8 mouse cellular contexts compared by ENCODE assay signal in the genomic region with DNA sequence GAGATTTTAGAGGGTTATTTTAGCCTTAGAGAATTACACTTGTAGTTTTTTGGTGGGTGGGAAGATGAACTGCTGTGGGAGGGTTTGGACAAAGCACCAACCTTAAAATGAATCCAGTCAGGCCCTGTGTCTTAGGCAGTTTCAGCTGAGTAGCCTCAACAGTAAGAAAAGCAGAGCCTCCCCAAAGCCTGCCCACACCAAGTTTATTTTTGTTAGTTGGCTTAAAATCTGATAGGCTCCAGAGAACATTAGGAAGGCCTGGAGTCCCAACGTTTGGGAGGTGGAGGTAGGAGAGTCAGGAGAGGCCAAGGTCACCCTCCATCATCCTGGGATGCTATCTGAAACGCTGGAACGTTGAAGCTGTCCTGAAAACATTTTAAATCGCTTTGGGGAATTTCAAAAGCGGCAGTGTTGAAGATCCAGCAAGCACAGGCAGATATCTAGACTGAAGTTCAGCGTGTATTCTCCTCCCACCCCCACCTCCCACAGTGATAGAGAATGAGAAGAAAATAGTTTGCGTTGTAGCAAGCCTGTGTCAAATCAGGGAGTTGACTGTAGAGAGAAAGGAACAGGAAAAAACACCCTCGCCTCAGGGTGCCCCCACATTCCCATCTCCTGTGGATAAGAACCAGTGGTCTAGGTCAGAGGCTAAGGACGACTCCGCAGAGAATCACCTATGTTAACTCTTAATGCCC. TPM values are rescaled to one million over a fixed set of nuclear protein-coding genes. Genes with fewer than 3 reads are reported as not detected.
DNase-seq lines count a peak whose midpoint lies in the region; ATAC-seq and TF ChIP-seq lines count a peak whose summit lies in the region.

No protein-coding gene starts in this region.

- peak overlapping the region; percentile 84 for H3K4me2 ChIP-seq in limb, embryonic 15.5 days

- H3K4me3 ChIP-seq in heart, embryonic 10.5 days = peak overlapping the region; percentile 73
- H3K4me3 ChIP-seq in thymus, adult 2 months (ENCODE audit: control insufficient read depth, insufficient read depth, low read length) = peak overlapping the region; percentile 93
- peak overlapping the region; percentile 55 for H3K4me3 ChIP-seq in limb, embryonic 15.5 days

- no peak for TF ChIP-seq CTCF in thymus, adult 2 months (IDR thresholded peaks at IDR 0.05; ENCODE audit: borderline replicate concordance, control insufficient read depth, extremely low read depth, insufficient read depth, low read length, poor library complexity)

- H3K27me3 ChIP-seq in heart, embryonic 10.5 days (ENCODE audit: insufficient read depth, poor library complexity, severe bottlenecking) = peaks cover 17% of the 10 kb centered on the region
- H3K27me3 ChIP-seq in thymus, adult 2 months (ENCODE audit: control insufficient read depth, insufficient read depth, low read length) = no peaks in the 10 kb centered on the region
- H3K27me3 ChIP-seq in limb, embryonic 15.5 days = 0 out of 2 replicates have a peak, but pooled peaks cover 3% of the 10 kb centered on the region

- no peak for DNase-seq in heart, embryonic 10.5 days (ENCODE audit: low spot score)
- DNase-seq in heart, postnatal 25 days (ENCODE audit: low spot score) = no peak
- DNase-seq in thymus, adult 2 months = no peak
- no peak for DNase-seq in thymus, postnatal 0 days (ENCODE audit: low spot score)
- no peak for DNase-seq in yolk sac, embryonic 10.5 days (ENCODE audit: low spot score)
- no peak for DNase-seq in adrenal gland, postnatal 25 days
- DNase-seq in spleen, adult 18-20 months = no peak

- peak overlapping the region; percentile 89; the same call in 1 of the 2 replicates for H3K27ac ChIP-seq in heart, embryonic 10.5 days
- peak overlapping the region; percentile 85; the same call in 1 of the 2 replicates for H3K27ac ChIP-seq in thymus, adult 2 months (ENCODE audit: control insufficient read depth, insufficient read depth, low read length)
- H3K27ac ChIP-seq in limb, embryonic 15.5 days = no peak overlapping the region

- peak overlapping the region; percentile 46; the same call in 1 of the 2 replicates for H3K9ac ChIP-seq in limb, embryonic 15.5 days

- H3K9me3 ChIP-seq in heart, embryonic 10.5 days = no peaks in the 10 kb centered on the region
- H3K9me3 ChIP-seq in limb, embryonic 15.5 days = no peaks in the 10 kb centered on the region

- peaks cover 32% of the 10 kb centered on the region for H3K4me1 ChIP-seq in heart, embryonic 10.5 days
- H3K4me1 ChIP-seq in thymus, adult 2 months (replicated peaks; ENCODE audit: control insufficient read depth, insufficient read depth, low read length) = peaks cover 48% of the 10 kb centered on the region
- H3K4me1 ChIP-seq in limb, embryonic 15.5 days = peaks cover 17% of the 10 kb centered on the region

- no peak for ATAC-seq in limb, embryonic 15.5 days (ENCODE audit: insufficient number of reproducible peaks, low FRiP score, low TSS enrichment, low read depth)

- intact Hi-C loops in heart, postnatal 25 days (cut with DNase I) = loop anchor here (5.0 kb wide), 1 partner anchor 159 kb away; the partner anchor contains the start of gene Pyroxd1

- H3K36me3 ChIP-seq in heart, embryonic 10.5 days = peaks cover 34% of the 10 kb centered on the region
- H3K36me3 ChIP-seq in thymus, adult 2 months (ENCODE audit: control insufficient read depth, insufficient read depth, low read length) = peaks cover 14% of the 10 kb centered on the region
- H3K36me3 ChIP-seq in limb, embryonic 15.5 days = no peaks in the 10 kb centered on the region

- TF ChIP-seq POLR2A in thymus, adult 2 months (IDR thresholded peaks at IDR 0.05; ENCODE audit: control insufficient read depth, extremely low read depth, insufficient read depth, low read length, poor library complexity) = no peak

- 2% methylated on average over 10 of the region's 10 CpGs for whole genome bisulfite sequencing in heart, embryonic 10.5 days
- WGBS in thymus, adult 2 months = 85% methylated on average over 10 of the region's 10 CpGs
- 10% methylated on average over 10 of the region's 10 CpGs for WGBS in limb, embryonic 15.5 days

RNA-seq across cellular contexts. Expression of gene Ldhb, which starts 1.3 kb away (rescaled TPM):
- 470 and 619 TPM in 2 replicates for polyA plus RNA-seq in heart, embryonic 10.5 days (2016; fragmentation: Nextera tagmentation; extraction: Ambion mirVana)
- 1,000 to 10,000 TPM; 2,652 to 2,667 TPM for total RNA-seq in heart, postnatal 25 days (2021)
- 394 and 525 TPM in 2 replicates for polyA plus RNA-seq in thymus, adult 2 months (2012; rRNA removed)
- polyA plus RNA-seq in thymus, postnatal 0 days (2015; fragmentation: Nextera tagmentation; extraction: Ambion mirVana) = 527 and 536 TPM in 2 replicates
- 183 and 200 TPM in 2 replicates for polyA plus RNA-seq in limb, embryonic 15.5 days (2015; fragmentation: Nextera tagmentation; extraction: Ambion mirVana)
- 150 and 155 TPM in 2 replicates for total RNA-seq in adrenal gland, postnatal 25 days (2021)

RNA-seq across cellular contexts. Expression of gene Gys2, which starts 33.6 kb away (rescaled TPM):
- polyA plus RNA-seq in heart, embryonic 10.5 days (2016; fragmentation: Nextera tagmentation; extraction: Ambion mirVana) = 0.05 and 1.4 TPM in 2 replicates
- under 1 TPM in 1 of 2 experiments, not detected in 1; 0.08 TPM for total RNA-seq in heart, postnatal 25 days (2021)
- polyA plus RNA-seq in thymus, adult 2 months (2012; rRNA removed) = 0.74 and 1.1 TPM in 2 replicates
- 0.67 and 0.88 TPM in 2 replicates for polyA plus RNA-seq in thymus, postnatal 0 days (2015; fragmentation: Nextera tagmentation; extraction: Ambion mirVana)
- polyA plus RNA-seq in limb, embryonic 15.5 days (2015; fragmentation: Nextera tagmentation; extraction: Ambion mirVana) = not detected in 2 replicates
- 3.4 and 6.6 TPM in 2 replicates for total RNA-seq in adrenal gland, postnatal 25 days (2021)
